Mouse (Mus musculus) gastrocnemius, postnatal 14 days (tissue): ENCODE data around the gene Slc50a1. TPM values are rescaled to one million over a fixed set of nuclear protein-coding genes. Genes with fewer than 3 reads are reported as not detected.

Experiments used
- DNase-seq: peaks from one replicate; pipeline ENCODE4 v3.0.0; 2021; ENCODE audit warnings: mixed read lengths
- intact Hi-C: fragments of 180-260 bp; cut with DNase I; formaldehyde crosslinking; loops from one replicate; pipeline ENCODE4 v1.15.1; 2025; ENCODE audit warnings: low total_unique reads
- total RNA-seq, 2 experiments: library from RNA; stranded (reverse); gene quantifications; 2 replicates each; pipeline ENCODE4 v1.2.3; 2021

Gene Slc50a1
- total RNA-seq, 2 experiments from 2014 or later: 14.2 to 14.6 TPM

- intact Hi-C loops: no loop called here
- no peak for DNase-seq
Measured at GRCm38 (mm10) chr3:89299499-89299898, 29.1 kb upstream of the Slc50a1 start.

- intact Hi-C loops: no loop called here
- DNase-seq: no peak
Measured at GRCm38 (mm10) chr3:89298908-89299307, 28.5 kb upstream of the Slc50a1 start.

- intact Hi-C loops: no loop called here
- no peak for DNase-seq
Measured at GRCm38 (mm10) chr3:89296761-89297396, 26.5 kb upstream of the Slc50a1 start.

GRCm38 (mm10) chr3:89295685-89296230, 25.4 kb upstream of the Slc50a1 start:
- intact Hi-C loops: no loop called here
- DNase-seq: no peak

- DNase-seq: no peak
- intact Hi-C loops: no loop called here
Measured at GRCm38 (mm10) chr3:89294195-89294594, 23.8 kb upstream of the Slc50a1 start.

- intact Hi-C loops: no loop called here
- DNase-seq: no peak
Measured at GRCm38 (mm10) chr3:89293247-89293918, 23.0 kb upstream of the Slc50a1 start.

- intact Hi-C loops: no loop called here
- no peak for DNase-seq
Measured at GRCm38 (mm10) chr3:89292303-89292702, 21.9 kb upstream of the Slc50a1 start.

- intact Hi-C loops: no loop called here
- DNase-seq: no peak
Measured at GRCm38 (mm10) chr3:89291874-89292273, 21.5 kb upstream of the Slc50a1 start.

- DNase-seq: peak; percentile 28
- intact Hi-C loops: no loop called here
Measured at GRCm38 (mm10) chr3:89288503-89288928, 18.1 kb upstream of the Slc50a1 start.

- no peak for DNase-seq
- intact Hi-C loops: no loop called here
Measured at GRCm38 (mm10) chr3:89287286-89287685, 16.9 kb upstream of the Slc50a1 start.

GRCm38 (mm10) chr3:89285526-89285925, 15.2 kb upstream of the Slc50a1 start:
- DNase-seq: no peak
- intact Hi-C loops: no loop called here

GRCm38 (mm10) chr3:89284261-89284660, 13.9 kb upstream of the Slc50a1 start:
- no peak for DNase-seq
- intact Hi-C loops: no loop called here

GRCm38 (mm10) chr3:89282291-89282643, 11.9 kb upstream of the Slc50a1 start:
- intact Hi-C loops: no loop called here
- DNase-seq: no peak

GRCm38 (mm10) chr3:89281579-89282290, 11.4 kb upstream of the Slc50a1 start:
- peak; percentile 86 for DNase-seq
- intact Hi-C loops: no loop called here

GRCm38 (mm10) chr3:89280606-89281511, 10.5 kb upstream of the Slc50a1 start, which contains the start of gene Efna1:
Efna1 (minus strand) TSS chr3:89281142.
- intact Hi-C loops: no loop called here
- DNase-seq: peak; percentile 63

- DNase-seq: peak; percentile 19
- intact Hi-C loops: no loop called here
Measured at GRCm38 (mm10) chr3:89280050-89280605, 9.8 kb upstream of the Slc50a1 start.

- peak; percentile 85 for DNase-seq
- intact Hi-C loops: no loop called here
Measured at GRCm38 (mm10) chr3:89279153-89279890, 9.0 kb upstream of the Slc50a1 start.

GRCm38 (mm10) chr3:89278643-89279042, 8.3 kb upstream of the Slc50a1 start:
- intact Hi-C loops: no loop called here
- DNase-seq: no peak
